Mouse (Mus musculus) C2C12 (cell line): ENCODE measurements around the gene Efna2.

Experiments used
- CTCF ChIP-seq: IDR thresholded peaks from one replicate; pipeline ENCODE4 v1.5.1; 2011; ENCODE audit not compliant: control insufficient read depth, insufficient read depth, insufficient read length
- MAX ChIP-seq: IDR thresholded peaks from one replicate; pipeline ENCODE4 v1.6.1; 2011; ENCODE audit warnings: mild to moderate bottlenecking, control low read depth
- MYOD1 ChIP-seq: IDR thresholded peaks from one replicate; pipeline ENCODE4 v1.6.1; 2011; ENCODE audit warnings: low read depth; ENCODE audit not compliant: control insufficient read depth, insufficient read length
- MYOG ChIP-seq: IDR thresholded peaks from one replicate; pipeline ENCODE4 v1.6.1; 2011; ENCODE audit not compliant: control insufficient read depth, insufficient read length; ENCODE audit errors: extremely low read depth
- USF1 ChIP-seq: IDR thresholded peaks from one replicate; pipeline ENCODE4 v1.6.1; 2011; ENCODE audit warnings: low read depth, mild to moderate bottlenecking, control low read depth, moderate library complexity

- no peak for TF ChIP-seq CTCF
- no peak for TF ChIP-seq USF1
- no peak for TF ChIP-seq MAX
- no peak for TF ChIP-seq MYOG
- no peak for TF ChIP-seq MYOD1
These were observed 32.0 kb upstream of the Efna2 start for GRCm38 (mm10) chr10:80147146-80147718.
